Comparison of ENCODE assay signal across 8 mouse cellular contexts in genomic region chr15:79882623-79883267, GRCm38 (mm10). TPM values are rescaled to one million over a fixed set of nuclear protein-coding genes. Genes with fewer than 3 reads are reported as not detected.
DNase-seq lines count a peak whose midpoint lies in the region; ATAC-seq and TF ChIP-seq lines count a peak whose summit lies in the region.

No protein-coding gene starts in this region.

- H3K9me3 ChIP-seq in embryonic facial prominence, embryonic 10.5 days: no peaks in the 10 kb centered on the region
- H3K9me3 ChIP-seq in hindbrain, embryonic 14.5 days (ENCODE audit: control insufficient read depth, low read length): no peaks in the 10 kb centered on the region
- H3K9me3 ChIP-seq in limb, embryonic 11.5 days (ENCODE audit: control insufficient read depth, low read length): no peaks in the 10 kb centered on the region

- no peaks in the 10 kb centered on the region for H3K79me3 ChIP-seq in C2C12 (ENCODE audit: low read depth)

- peak; percentile 75 for ATAC-seq in hindbrain, embryonic 14.5 days (ENCODE audit: low FRiP score)
- peak; percentile 54 for ATAC-seq in limb, embryonic 11.5 days (ENCODE audit: insufficient number of reproducible peaks, low FRiP score, low TSS enrichment, low read depth)

- peak overlapping the region; percentile 91; the same call in 1 of the 2 replicates for H3K27ac ChIP-seq in embryonic facial prominence, embryonic 10.5 days (replicated peaks)
- peak overlapping the region; percentile 96 for H3K27ac ChIP-seq in hindbrain, embryonic 14.5 days
- H3K27ac ChIP-seq in limb, embryonic 11.5 days (replicated peaks; ENCODE audit: low read depth, low read length): no peak overlapping the region

- 31% methylated on average over 19 of the region's 19 CpGs for WGBS in embryonic facial prominence, embryonic 10.5 days
- 20% methylated on average over 19 of the region's 19 CpGs for WGBS in hindbrain, embryonic 14.5 days
- 28% methylated on average over 19 of the region's 19 CpGs for WGBS in limb, embryonic 11.5 days

- H3K36me3 ChIP-seq in C2C12 (ENCODE audit: control insufficient read depth, insufficient read depth): no peaks in the 10 kb centered on the region
- no peaks in the 10 kb centered on the region for H3K36me3 ChIP-seq in embryonic facial prominence, embryonic 10.5 days (replicated peaks)
- no peaks in the 10 kb centered on the region for H3K36me3 ChIP-seq in hindbrain, embryonic 14.5 days (replicated peaks; ENCODE audit: control insufficient read depth, insufficient read depth)
- no peaks in the 10 kb centered on the region for H3K36me3 ChIP-seq in limb, embryonic 11.5 days (ENCODE audit: control insufficient read depth, insufficient read depth, low read length)

- peak overlapping the region; percentile 12 for H3K4me3 ChIP-seq in C2C12 (ENCODE audit: insufficient read depth, poor library complexity, severe bottlenecking)
- H3K4me3 ChIP-seq in embryonic facial prominence, embryonic 10.5 days: peak overlapping the region; percentile 62
- peak overlapping the region; percentile 34 for H3K4me3 ChIP-seq in hindbrain, embryonic 14.5 days (replicated peaks; ENCODE audit: low read length)
- H3K4me3 ChIP-seq in limb, embryonic 11.5 days (ENCODE audit: low read depth, low read length): peak overlapping the region; percentile 31

- H3K9ac ChIP-seq in hindbrain, embryonic 14.5 days: peak overlapping the region; percentile 71
- no peak overlapping the region; the same call in 1 of the 2 replicates for H3K9ac ChIP-seq in limb, embryonic 11.5 days (ENCODE audit: low read length)

- no peak overlapping the region for H3ac ChIP-seq in C2C12 (ENCODE audit: control insufficient read depth, insufficient read length, low read depth)

- DNase-seq in adrenal gland, postnatal 10 days: peak; percentile 17
- no peak for DNase-seq in adrenal gland, postnatal 14 days
- DNase-seq in embryonic facial prominence, embryonic 10.5 days (ENCODE audit: low spot score): no peak
- peak; percentile 71 for DNase-seq in hindbrain, embryonic 14.5 days (ENCODE audit: low spot score)
- no peak for DNase-seq in limb, embryonic 11.5 days (ENCODE audit: low spot score)
- DNase-seq in retina, postnatal 1 day: peak; percentile 49
- no peak for DNase-seq in adrenal gland, postnatal 4 days (ENCODE audit: low spot score in 2 of 2)

- no peaks in the 10 kb centered on the region for H3K27me3 ChIP-seq in C2C12 (ENCODE audit: control insufficient read depth, insufficient read depth, insufficient read length)
- H3K27me3 ChIP-seq in embryonic facial prominence, embryonic 10.5 days (replicated peaks; ENCODE audit: low read depth, poor library complexity, severe bottlenecking): peaks cover 18% of the 10 kb centered on the region
- H3K27me3 ChIP-seq in hindbrain, embryonic 14.5 days (ENCODE audit: control insufficient read depth, insufficient read depth, low read length): no peaks in the 10 kb centered on the region
- no peaks in the 10 kb centered on the region for H3K27me3 ChIP-seq in limb, embryonic 11.5 days (ENCODE audit: control insufficient read depth, insufficient read depth, low read length)

- no peaks in the 10 kb centered on the region for H3K79me2 ChIP-seq in C2C12 (ENCODE audit: control insufficient read depth, insufficient read depth)

- H3K4me2 ChIP-seq in hindbrain, embryonic 14.5 days (replicated peaks): peak overlapping the region; percentile 82
- peak overlapping the region; percentile 29 for H3K4me2 ChIP-seq in limb, embryonic 11.5 days (ENCODE audit: low read depth, severe bottlenecking)

- TF ChIP-seq CTCF in C2C12 (IDR thresholded peaks at IDR 0.05; ENCODE audit: control insufficient read depth, insufficient read depth, insufficient read length): no peak

- peaks cover 6% of the 10 kb centered on the region for H3K4me1 ChIP-seq in embryonic facial prominence, embryonic 10.5 days
- no peaks in the 10 kb centered on the region; the same call in 1 of the 2 replicates for H3K4me1 ChIP-seq in hindbrain, embryonic 14.5 days (replicated peaks; ENCODE audit: control insufficient read depth, insufficient read depth, low read length)
- no peaks in the 10 kb centered on the region for H3K4me1 ChIP-seq in limb, embryonic 11.5 days (ENCODE audit: control insufficient read depth, insufficient read depth, low read length)

TF ChIP-seq in C2C12, 6 proteins besides CTCF, POLR2A, EP300 and RAD21:
- TF ChIP-seq USF1 (IDR thresholded peaks at IDR 0.05; ENCODE audit: low read depth): peak; percentile 57
- TF ChIP-seq MYOD1 (IDR thresholded peaks at IDR 0.05; ENCODE audit: control insufficient read depth, insufficient read length, low read depth): no peak
- no peak for TF ChIP-seq FOSL1 (IDR thresholded peaks at IDR 0.05; ENCODE audit: insufficient read depth, low read length, poor library complexity, severe bottlenecking)
- TF ChIP-seq MYOG (IDR thresholded peaks at IDR 0.05; ENCODE audit: control insufficient read depth, extremely low read depth, insufficient read length): no peak
- TF ChIP-seq MAX (IDR thresholded peaks at IDR 0.05): no peak

RNA-seq across cellular contexts. Expression of gene Apobec3, which starts 8.7 kb away (rescaled TPM):
- total RNA-seq in adrenal gland, postnatal 10 days (2021): 10 to 100 TPM; 16.0 to 30.6 TPM
- 19.8 and 38.2 TPM in 2 replicates for total RNA-seq in adrenal gland, postnatal 14 days (2021)
- polyA plus RNA-seq in C2C12 (2012; fragmentation: generic; extraction: Trizol): 24.0 TPM
- 7.7 and 8.4 TPM in 2 replicates for polyA plus RNA-seq in embryonic facial prominence, embryonic 10.5 days (2016; fragmentation: Nextera tagmentation; extraction: Ambion mirVana)
- polyA plus RNA-seq in hindbrain, embryonic 14.5 days (2014; fragmentation: Nextera tagmentation; extraction: Ambion mirVana): 4.9 and 5.1 TPM in 2 replicates
- 9.7 and 11.8 TPM in 2 replicates for polyA plus RNA-seq in limb, embryonic 11.5 days (2014; fragmentation: Nextera tagmentation; extraction: Ambion mirVana)
- 10 to 100 TPM; 28.4 to 33.4 TPM for total RNA-seq in adrenal gland, postnatal 4 days (2021)

RNA-seq across cellular contexts. Expression of gene Cbx6, which starts 48.3 kb away (rescaled TPM):
- total RNA-seq in adrenal gland, postnatal 10 days (2021): 10 to 100 TPM; 58.8 to 68.4 TPM
- total RNA-seq in adrenal gland, postnatal 14 days (2021): 60.1 and 64.8 TPM in 2 replicates
- 68.3 TPM for polyA plus RNA-seq in C2C12 (2012; fragmentation: generic; extraction: Trizol)
- polyA plus RNA-seq in embryonic facial prominence, embryonic 10.5 days (2016; fragmentation: Nextera tagmentation; extraction: Ambion mirVana): 16.1 and 18.1 TPM in 2 replicates
- 36.9 and 39.8 TPM in 2 replicates for polyA plus RNA-seq in hindbrain, embryonic 14.5 days (2014; fragmentation: Nextera tagmentation; extraction: Ambion mirVana)
- 11.1 and 12.5 TPM in 2 replicates for polyA plus RNA-seq in limb, embryonic 11.5 days (2014; fragmentation: Nextera tagmentation; extraction: Ambion mirVana)
- 100 to 1,000 TPM; 105 TPM for total RNA-seq in adrenal gland, postnatal 4 days (2021)

RNA-seq across cellular contexts. Expression of gene Npcd, which starts 48.7 kb away (rescaled TPM):
- 1 to 10 TPM; 1.2 to 1.7 TPM for total RNA-seq in adrenal gland, postnatal 10 days (2021)
- total RNA-seq in adrenal gland, postnatal 14 days (2021): 0.71 and 0.96 TPM in 2 replicates
- polyA plus RNA-seq in C2C12 (2012; fragmentation: generic; extraction: Trizol): not detected
- not detected in 2 replicates for polyA plus RNA-seq in embryonic facial prominence, embryonic 10.5 days (2016; fragmentation: Nextera tagmentation; extraction: Ambion mirVana)
- polyA plus RNA-seq in hindbrain, embryonic 14.5 days (2014; fragmentation: Nextera tagmentation; extraction: Ambion mirVana): 1.4 and 5.5 TPM in 2 replicates
- 0.50 TPM in 1 of 2 replicates, not detected in the other for polyA plus RNA-seq in limb, embryonic 11.5 days (2014; fragmentation: Nextera tagmentation; extraction: Ambion mirVana)
- total RNA-seq in adrenal gland, postnatal 4 days (2021): 1 to 10 TPM; 3.7 to 4.2 TPM

Comparison
In these comparisons a context has a peak if more than half of its experiments do, and no peak if none do; other contexts are left out.
1. DNase-seq: peak in adrenal gland, postnatal 10 days (single experiment), hindbrain, embryonic 14.5 days (single experiment) and retina, postnatal 1 day (single experiment); none in adrenal gland, postnatal 14 days (single experiment), embryonic facial prominence, embryonic 10.5 days (single experiment), limb, embryonic 11.5 days (single experiment) and adrenal gland, postnatal 4 days (0 of 2).
2. H3K4me3 ChIP-seq: peak in every context shown above with its lines; median percentile 62 in embryonic facial prominence, embryonic 10.5 days; 34 in hindbrain, embryonic 14.5 days; 31 in limb, embryonic 11.5 days; 12 in C2C12.